In the genomic region with DNA sequence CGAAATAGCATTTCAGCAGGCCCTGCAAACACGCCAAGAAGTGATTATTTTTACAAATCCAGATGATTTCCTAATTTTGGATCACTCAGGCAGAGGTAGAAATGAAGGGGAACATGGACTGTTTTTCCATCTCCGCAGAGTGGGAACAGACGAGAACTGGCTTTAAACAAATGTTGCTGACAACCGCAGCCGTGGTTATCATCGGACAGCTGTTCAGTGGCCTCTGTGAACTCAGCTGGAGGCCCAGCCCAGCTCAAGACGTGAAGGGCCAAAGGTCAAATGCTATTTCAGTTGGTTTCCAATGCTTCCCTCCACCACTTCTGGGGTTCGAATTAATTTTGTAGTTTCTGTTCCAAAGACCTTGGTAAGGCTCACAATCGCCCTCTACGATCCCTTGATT, we compare ENCODE assay signal across 13 mouse cellular contexts.
A peak's percentile ranks its signal among the peaks of the same experiment; 100 is the strongest.
DNase-seq lines count a peak whose midpoint lies in the region; ATAC-seq and TF ChIP-seq lines count a peak whose summit lies in the region.
"Had no signal": no experiment of that assay in that cellular context is flagged by ENCODE, and none has a peak within 500 bp of the region (broad histone marks: within the 10 kb centered on the region; RNA-seq: fewer than 3 reads in every experiment).

No protein-coding gene starts in this region.

- no peak for TF ChIP-seq POLR2A in liver, adult 2 months (IDR thresholded peaks at IDR 0.05; ENCODE audit: extremely low read depth, insufficient read depth, low read length)
- no peak for TF ChIP-seq POLR2A in heart, adult 2 months (IDR thresholded peaks at IDR 0.05; ENCODE audit: insufficient read depth, low read depth, low read length)

- H3K27ac ChIP-seq in liver, adult 2 months (replicated peaks; ENCODE audit: insufficient read depth, low read depth, low read length) = no peak overlapping the region
- H3K27ac ChIP-seq in heart, adult 2 months = no peak overlapping the region
- peak overlapping the region; percentile 34; the same call in 1 of the 2 replicates for H3K27ac ChIP-seq in midbrain, embryonic 15.5 days
- H3K27ac ChIP-seq: stomach, embryonic 15.5 days had no signal

- DNase-seq in liver, adult 2 months (ENCODE audit: extremely low read depth, low read depth, low spot score) = peak; percentile 27
- DNase-seq in liver = no peak
- DNase-seq in heart, adult 2 months = peak; percentile 45 to 62
- peak; percentile 53 for DNase-seq in kidney, adult 9 months
- DNase-seq in spleen, adult 18-20 months = no peak
- no peak for DNase-seq in ovary, postnatal 14 days (ENCODE audit: low spot score)
- DNase-seq in layer of hippocampus, adult 9-10 months (ENCODE audit: low spot score) = no peak
- DNase-seq: adrenal gland, adult 2 months; cerebellum, adult 8-10 months; liver, postnatal 0 days had no signal

- no peak for ATAC-seq in midbrain, embryonic 15.5 days (replicated peaks)
- ATAC-seq: forebrain, embryonic 16.5 days; liver, postnatal 0 days had no signal

- TF ChIP-seq EP300 in heart, adult 2 months (IDR thresholded peaks at IDR 0.05; ENCODE audit: insufficient read depth, low read depth, low read length) = no peak

- H3K4me1 ChIP-seq in liver, adult 2 months (ENCODE audit: control insufficient read depth, insufficient read depth, low read length) = no peaks in the 10 kb centered on the region
- peaks cover 2% of the 10 kb centered on the region for H3K4me1 ChIP-seq in heart, adult 2 months (ENCODE audit: control insufficient read depth, insufficient read depth, low read length)
- peaks cover 11% of the 10 kb centered on the region; the same call in 1 of the 2 replicates for H3K4me1 ChIP-seq in midbrain, embryonic 15.5 days

- no peak overlapping the region for H3K9ac ChIP-seq in liver, adult 2 months (ENCODE audit: low read depth, low read length)
- no peak overlapping the region for H3K9ac ChIP-seq in heart, adult 2 months (ENCODE audit: low read depth, low read length)
- H3K9ac ChIP-seq in midbrain, embryonic 15.5 days = no peak overlapping the region
- H3K9ac ChIP-seq: liver, postnatal 0 days; stomach, embryonic 15.5 days had no signal

- intact Hi-C loops in heart, adult 2 months (cut with DNase I) = no loop called here

- H3K79me2 ChIP-seq in liver, adult 2 months (ENCODE audit: control insufficient read depth, insufficient read depth, low read length) = no peaks in the 10 kb centered on the region
- no peaks in the 10 kb centered on the region for H3K79me2 ChIP-seq in heart, adult 2 months (replicated peaks; ENCODE audit: control insufficient read depth, insufficient read depth, low read length)

- no peaks in the 10 kb centered on the region for H3K27me3 ChIP-seq in liver, adult 2 months (ENCODE audit: control insufficient read depth, insufficient read depth, low read length)
- no peaks in the 10 kb centered on the region for H3K27me3 ChIP-seq in heart, adult 2 months (ENCODE audit: control insufficient read depth, insufficient read depth, low read length)
- H3K27me3 ChIP-seq in midbrain, embryonic 15.5 days (replicated peaks) = no peaks in the 10 kb centered on the region
- H3K27me3 ChIP-seq: stomach, embryonic 15.5 days had no signal

- WGBS in liver, adult 2 months = 63% methylated on average over 11 of the region's 11 CpGs
- 53% methylated on average over 11 of the region's 11 CpGs for WGBS in heart, adult 2 months
- WGBS in midbrain, embryonic 15.5 days = 27% methylated on average over 11 of the region's 11 CpGs

- H3K9me3 ChIP-seq in midbrain, embryonic 15.5 days = no peaks in the 10 kb centered on the region
- H3K9me3 ChIP-seq: stomach, embryonic 15.5 days had no signal

- no peak for TF ChIP-seq CTCF in liver, adult 2 months (IDR thresholded peaks at IDR 0.05; ENCODE audit: low read depth, low read length)
- no peak for TF ChIP-seq CTCF in heart, adult 2 months (IDR thresholded peaks at IDR 0.05)

- no peak overlapping the region for H3K4me3 ChIP-seq in liver, adult 2 months (ENCODE audit: insufficient read depth, low read depth, low read length)
- H3K4me3 ChIP-seq in heart, adult 2 months = no peak overlapping the region
- H3K4me3 ChIP-seq in midbrain, embryonic 15.5 days = no peak overlapping the region
- H3K4me3 ChIP-seq: stomach, embryonic 15.5 days had no signal

- H3K4me2 ChIP-seq in midbrain, embryonic 15.5 days = no peak overlapping the region
- H3K4me2 ChIP-seq: stomach, embryonic 15.5 days had no signal

- H3K36me3 ChIP-seq in liver, adult 2 months (ENCODE audit: control insufficient read depth, insufficient read depth, low read length) = no peaks in the 10 kb centered on the region
- H3K36me3 ChIP-seq in heart, adult 2 months (ENCODE audit: control insufficient read depth, insufficient read depth, low read length) = no peaks in the 10 kb centered on the region
- H3K36me3 ChIP-seq in midbrain, embryonic 15.5 days (replicated peaks) = no peaks in the 10 kb centered on the region
- H3K36me3 ChIP-seq: stomach, embryonic 15.5 days had no signal

Comparison
In these comparisons a context has a peak if more than half of its experiments do, and no peak if none do; other contexts are left out.
1. DNase-seq: peak in liver, adult 2 months (single experiment), heart, adult 2 months (2 of 2) and kidney, adult 9 months (single experiment); none in liver (single experiment), spleen, adult 18-20 months (0 of 2), ovary, postnatal 14 days (single experiment) and layer of hippocampus, adult 9-10 months (single experiment).